Mouse (Mus musculus) cerebellum, postnatal 36 days (tissue): ENCODE results near the gene Tecpr1.

Source experiments
- DNase-seq, 2 experiments: peaks; one replicate each; pipeline ENCODE4 v3.0.0; 2021 to 2022; ENCODE audit warnings: mixed read lengths in 2 of 2

The Tecpr1 gene

DNA sequence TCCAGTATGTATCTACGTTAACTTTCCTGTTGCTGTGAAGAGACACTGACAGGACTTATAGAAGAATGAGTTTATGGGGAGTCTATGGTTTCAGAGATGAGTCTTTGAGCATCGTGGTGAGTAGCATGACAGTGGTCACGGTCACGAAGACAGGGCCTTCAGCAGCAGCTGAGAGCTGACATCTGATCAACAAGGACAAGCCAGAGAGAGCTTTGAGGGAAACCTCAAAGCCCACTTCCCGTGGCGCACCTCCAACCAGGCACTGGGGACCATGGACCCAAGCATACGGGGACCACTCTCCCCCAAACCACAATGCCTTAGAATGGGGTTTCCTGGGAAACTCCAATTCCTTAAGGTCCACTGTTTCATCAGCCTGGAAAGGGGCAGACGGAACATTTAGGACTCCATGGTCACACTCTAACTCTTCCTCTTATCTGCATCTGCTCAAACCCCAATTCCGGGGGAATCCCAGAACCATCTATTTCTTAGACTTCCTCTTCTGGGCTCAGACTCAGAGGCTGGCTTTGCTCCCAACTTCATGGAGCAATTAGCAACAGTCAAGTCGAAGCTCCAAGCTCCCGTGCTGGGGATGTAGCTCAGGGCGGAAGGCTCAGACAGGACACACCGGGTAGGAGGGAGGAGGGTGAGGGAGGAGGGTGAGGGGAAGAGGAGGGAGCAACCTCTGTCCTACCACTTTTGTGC is 28.6 kb upstream of the Tecpr1 start:
- no peak for DNase-seq

GRCm38 (mm10) chr5:144249871-144250270 is 26.5 kb upstream of the Tecpr1 start:
- no peak for DNase-seq

- no peak for DNase-seq
Measured at GRCm38 (mm10) chr5:144247906-144248585, 24.6 kb upstream of the Tecpr1 start.

- DNase-seq = no peak
Measured at GRCm38 (mm10) chr5:144247307-144247706, 23.9 kb upstream of the Tecpr1 start.

GRCm38 (mm10) chr5:144246669-144247068 is 23.3 kb upstream of the Tecpr1 start:
- no peak for DNase-seq

DNA sequence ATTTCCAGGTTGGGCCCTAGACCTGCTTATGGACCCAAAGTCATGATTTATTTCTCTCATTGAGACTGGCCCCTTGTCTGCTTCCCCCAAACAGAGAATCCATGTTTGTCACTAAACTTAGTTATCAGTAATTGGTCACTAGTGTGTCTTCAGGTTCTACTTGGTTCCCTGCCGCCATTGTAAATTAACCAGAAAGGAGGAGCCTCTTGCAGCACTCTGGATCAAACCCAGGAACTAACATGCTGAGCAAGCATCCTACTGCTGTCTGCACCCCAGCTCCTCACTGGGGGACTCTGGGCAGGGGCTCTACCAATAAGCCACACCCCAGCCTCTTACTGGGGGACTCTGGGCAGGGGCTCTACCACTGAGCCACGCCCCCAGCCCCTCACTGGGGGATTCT is 22.2 kb upstream of the Tecpr1 start:
- no peak for DNase-seq

DNA sequence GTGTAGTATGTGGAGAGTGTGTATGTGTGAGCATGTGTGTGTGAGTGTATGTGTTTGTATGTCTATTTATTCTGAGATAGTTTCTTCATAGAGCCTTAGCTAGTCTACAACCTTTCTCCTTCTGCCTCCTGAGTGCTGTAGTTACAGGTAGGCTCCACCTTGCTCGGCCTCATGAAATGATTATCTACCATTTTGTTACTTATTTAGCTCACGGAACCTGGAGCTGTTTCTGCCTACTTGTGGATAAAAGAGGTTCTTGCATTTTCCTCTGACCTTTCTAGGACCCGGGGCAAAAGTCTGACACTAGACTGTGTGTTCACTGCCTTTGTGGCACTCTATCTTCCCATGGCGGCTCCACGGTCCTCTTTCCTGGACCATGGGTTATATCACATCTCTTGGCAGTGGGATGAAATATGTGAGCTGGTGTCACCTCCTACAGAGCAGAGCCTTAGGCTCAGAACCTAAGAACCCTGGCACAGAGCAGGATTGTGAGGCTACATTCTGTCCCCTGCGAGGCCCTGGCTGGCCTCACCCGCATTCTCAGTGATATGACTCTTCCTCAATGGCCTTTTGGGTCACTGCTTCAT is 20.6 kb upstream of the Tecpr1 start, which contains the start of gene Bri3:
Bri3 (plus strand) TSS at position 537 of the 587 bp plus-strand sequence.
- DNase-seq = no peak

- DNase-seq = no peak
Measured at GRCm38 (mm10) chr5:144238969-144239368, 15.6 kb upstream of the Tecpr1 start.

DNA sequence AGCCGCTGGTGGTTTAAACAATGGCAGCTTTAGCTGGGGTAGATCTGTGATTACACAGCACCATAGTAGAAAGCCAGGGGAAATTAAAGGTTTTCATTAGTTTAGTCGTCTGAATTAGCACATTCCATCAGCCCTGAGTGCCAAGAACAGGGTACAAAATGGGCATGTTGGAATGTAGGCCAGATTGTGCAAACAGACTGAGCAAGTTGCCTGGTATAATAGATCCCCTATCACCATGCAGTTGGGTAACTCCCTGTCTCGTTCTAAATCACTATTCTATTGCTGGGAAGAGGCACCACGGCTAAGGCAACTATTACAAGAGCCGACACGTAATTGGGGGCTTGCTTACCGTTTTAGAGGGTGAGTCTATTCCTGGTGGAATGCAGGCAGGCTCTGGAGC is 11.3 kb upstream of the Tecpr1 start:
- DNase-seq = no peak

GRCm38 (mm10) chr5:144234222-144234621 is 10.8 kb upstream of the Tecpr1 start:
- DNase-seq = no peak

GRCm38 (mm10) chr5:144232531-144232930 is 9.1 kb upstream of the Tecpr1 start:
- DNase-seq = no peak

DNA sequence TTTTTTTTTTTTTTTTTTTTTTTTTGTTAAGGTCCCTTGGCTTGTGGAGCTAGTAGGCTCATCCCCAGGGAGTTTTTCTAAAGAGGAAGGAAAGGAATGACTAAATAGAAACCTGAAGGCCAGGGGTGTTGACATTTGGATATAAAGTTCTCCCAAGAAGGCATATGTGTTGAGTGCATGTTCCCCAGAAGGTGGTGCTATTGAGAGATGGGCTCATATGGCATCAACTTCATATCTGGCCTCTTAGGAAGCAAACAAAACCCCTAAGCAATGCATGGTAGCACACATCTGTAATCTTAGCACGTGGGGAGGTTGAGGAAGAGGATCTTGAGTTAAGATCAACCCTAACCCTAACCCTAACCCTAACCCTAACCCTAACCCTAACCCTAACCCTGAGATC is 8.0 kb upstream of the Tecpr1 start:
- no peak for DNase-seq

DNA sequence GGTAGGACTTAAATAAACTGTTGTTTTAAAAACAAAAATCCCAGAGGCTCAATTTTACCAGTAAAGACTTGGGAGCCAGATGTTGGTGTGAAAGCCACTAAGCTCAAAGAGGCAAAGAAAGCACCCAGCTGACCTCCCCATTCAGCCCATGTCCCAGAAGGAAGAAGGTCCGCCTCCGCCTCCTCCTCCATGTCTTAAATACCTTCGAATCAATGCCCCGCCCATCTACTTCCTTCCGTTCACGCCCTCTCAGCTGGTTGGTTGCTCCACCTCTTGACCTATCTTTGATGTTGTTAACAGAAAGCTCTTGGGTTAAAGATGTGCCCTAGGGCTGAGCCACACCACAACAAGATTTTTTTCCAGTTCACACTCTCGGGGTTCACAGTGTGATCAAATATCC is 6.8 kb upstream of the Tecpr1 start:
- DNase-seq = no peak

- DNase-seq = no peak
Measured at GRCm38 (mm10) chr5:144226220-144226619, 2.8 kb upstream of the Tecpr1 start.

DNA sequence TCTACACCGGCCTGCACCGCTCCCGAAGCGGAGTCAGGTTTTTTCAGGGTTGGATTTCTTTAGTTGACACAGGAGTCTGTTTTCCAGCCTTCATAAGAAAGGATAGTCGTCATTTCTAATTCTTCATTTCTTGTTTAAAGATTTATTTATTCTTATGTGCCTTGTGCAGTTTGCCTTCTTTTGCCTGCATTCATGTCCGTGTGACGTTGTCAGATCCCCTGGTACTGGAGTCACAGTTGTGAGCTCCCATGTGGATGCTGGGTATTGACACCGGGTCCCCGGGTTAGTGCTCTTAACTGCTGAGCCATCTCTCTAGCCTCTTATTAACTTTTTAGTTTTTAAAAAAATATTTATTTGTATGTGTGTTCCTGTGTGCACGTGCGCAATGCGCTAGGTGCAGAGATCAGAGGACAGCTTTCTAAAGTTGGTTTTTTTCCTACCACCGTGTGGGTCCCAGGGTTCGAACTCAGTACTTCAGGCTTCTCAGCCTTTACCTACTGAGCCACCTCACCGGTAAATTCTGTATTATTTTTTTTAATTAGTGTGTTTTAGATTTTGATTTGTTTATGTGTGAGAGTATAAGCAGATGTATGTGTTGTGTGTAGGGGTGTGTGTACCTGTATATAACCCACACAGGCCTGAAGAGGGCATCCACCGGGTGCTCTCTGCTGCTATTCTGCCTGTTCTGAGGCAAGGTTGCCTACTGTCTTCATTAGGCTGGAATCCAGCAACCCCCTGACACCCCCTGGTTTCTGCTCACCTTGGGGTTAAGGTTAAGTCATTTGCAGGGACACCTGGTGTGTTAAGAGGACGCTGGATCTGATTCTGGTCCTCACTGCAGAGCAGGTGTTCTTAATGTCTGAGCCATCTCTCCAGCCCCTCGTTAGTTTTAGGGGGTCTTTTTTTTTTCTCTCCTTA is 743 bp upstream of the Tecpr1 start:
- DNase-seq = no peak

DNA sequence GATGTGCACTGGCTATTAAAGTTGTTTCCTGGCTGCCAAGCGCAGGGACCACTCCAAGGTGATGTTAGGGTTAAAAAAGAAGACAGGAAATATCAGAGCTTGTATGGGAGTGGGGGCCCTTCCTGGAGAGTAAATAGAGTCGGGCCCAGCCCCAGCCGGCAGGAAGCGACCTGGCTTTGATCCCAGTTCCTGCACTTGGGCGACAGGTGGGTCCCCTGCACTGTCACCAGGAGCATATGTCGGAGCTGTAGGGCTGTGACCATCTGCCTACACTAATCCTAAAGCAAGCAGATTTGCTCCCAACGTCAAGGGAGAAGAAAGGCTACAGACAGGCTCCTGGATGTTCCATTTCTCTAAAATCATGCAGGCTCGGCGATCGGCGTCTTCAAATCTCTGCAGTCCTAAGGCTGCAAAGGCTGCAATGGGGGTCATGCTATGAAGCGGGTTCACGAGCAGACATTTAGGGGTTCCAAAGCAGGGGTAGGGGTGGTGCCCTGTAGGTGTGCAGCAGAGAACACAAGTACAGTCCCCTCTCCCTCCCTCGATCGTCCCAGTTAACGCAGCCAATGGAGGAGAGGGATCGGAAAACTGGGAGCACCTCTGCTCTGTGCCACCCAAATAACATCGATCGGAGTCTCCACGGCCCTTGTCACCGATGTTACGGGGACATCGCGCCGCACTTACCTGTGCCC is 458 bp downstream of the Tecpr1 start:
- DNase-seq = peak; percentile 87 to 88

DNA sequence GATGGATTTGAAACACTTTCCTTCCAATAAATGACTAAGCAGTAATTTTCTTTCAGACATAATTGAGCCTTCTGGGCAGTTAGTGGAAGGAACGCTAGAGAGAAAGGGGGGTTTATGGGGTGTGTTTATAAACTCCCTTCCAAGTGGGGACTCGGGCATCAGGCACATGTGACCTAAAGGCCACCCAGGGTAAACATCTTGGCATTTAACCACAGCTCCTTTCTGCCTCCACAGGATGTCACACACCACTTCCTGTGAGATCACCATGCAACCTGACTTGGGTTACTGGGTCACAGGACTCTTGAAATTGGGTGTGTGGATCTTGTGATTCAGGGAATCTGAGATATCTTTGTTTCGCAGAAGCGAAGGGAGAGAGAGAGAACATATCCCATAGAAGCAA is 2.1 kb downstream of the Tecpr1 start:
- no peak for DNase-seq

DNA sequence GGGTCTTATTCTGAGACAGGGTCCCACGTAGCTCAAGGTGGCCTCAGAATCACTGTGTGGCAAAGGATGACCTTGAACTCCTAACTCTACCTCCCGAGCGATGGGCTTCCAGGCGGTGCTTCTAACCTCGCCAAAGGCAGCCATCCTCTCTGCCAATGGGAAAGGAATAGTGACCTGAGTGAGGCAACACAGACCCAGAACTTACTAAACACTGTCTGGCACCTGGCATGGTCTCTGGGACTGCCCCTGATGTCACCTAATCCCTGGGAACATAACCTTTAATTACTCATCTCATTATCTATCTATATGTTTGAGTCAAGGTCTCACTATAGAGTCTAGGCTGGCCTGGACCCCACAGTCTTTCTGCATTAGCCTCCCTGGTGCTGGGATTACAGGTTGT is 3.5 kb downstream of the Tecpr1 start:
- peak in 1 of 2 experiments; percentile 3 for DNase-seq

DNA sequence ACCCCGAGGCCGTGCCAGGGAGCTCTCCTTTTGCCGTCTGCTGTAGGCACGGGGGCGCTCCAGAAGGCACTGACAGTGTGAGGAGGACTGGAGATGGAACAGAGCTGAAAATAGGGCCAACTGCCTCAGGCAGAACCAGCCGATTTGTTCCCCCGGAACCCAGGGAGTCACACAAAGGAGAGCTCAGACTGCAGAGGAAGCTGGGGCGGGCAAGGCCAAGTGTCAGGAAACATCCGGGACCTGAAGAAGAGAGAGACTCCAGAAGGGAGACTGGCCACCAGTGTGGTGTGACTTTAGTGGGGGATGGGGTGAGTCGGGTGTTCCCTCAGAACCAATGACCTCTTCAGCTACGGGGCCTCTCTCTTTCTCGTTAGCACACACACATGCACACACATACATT is 4.1 kb downstream of the Tecpr1 start:
- peak in 1 of 2 experiments; percentile 19 for DNase-seq

DNA sequence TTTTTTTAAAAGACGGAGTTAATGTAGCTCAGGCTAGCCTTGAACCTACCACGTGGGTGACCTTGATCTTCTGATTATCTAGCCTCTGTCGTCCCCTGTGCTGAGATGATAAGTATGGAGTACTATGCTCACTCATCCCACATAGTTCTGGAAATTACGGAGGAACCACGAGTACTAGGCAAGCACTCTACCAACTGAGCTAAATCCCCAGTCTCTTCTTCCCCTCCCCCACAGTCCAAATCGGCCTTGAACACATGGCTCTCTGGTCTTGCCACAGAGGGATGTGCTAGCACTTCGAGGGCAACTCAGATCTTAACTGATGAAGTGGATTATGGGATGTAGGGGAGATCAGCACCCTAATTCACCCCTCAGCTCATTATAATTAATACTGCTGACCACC is 5.4 kb downstream of the Tecpr1 start:
- DNase-seq = no peak

GRCm38 (mm10) chr5:144215992-144216391 is 7.4 kb downstream of the Tecpr1 start:
- no peak for DNase-seq

GRCm38 (mm10) chr5:144214453-144214852 is 9.0 kb downstream of the Tecpr1 start:
- peak; percentile 68 to 70 for DNase-seq
